Mouse (Mus musculus): ENCODE results near the gene Tmco3. TPM values are rescaled to one million over a fixed set of nuclear protein-coding genes. Genes with fewer than 3 reads are reported as not detected.
"Not testable (repeated sequence)": the region's sequence is repeated elsewhere in the genome, so short reads cannot be mapped to it uniquely, and the experiment has no call there.

Gene Tmco3
- polyA plus RNA-seq, 1 experiment from 2014 or later: 31.2 TPM

DNA sequence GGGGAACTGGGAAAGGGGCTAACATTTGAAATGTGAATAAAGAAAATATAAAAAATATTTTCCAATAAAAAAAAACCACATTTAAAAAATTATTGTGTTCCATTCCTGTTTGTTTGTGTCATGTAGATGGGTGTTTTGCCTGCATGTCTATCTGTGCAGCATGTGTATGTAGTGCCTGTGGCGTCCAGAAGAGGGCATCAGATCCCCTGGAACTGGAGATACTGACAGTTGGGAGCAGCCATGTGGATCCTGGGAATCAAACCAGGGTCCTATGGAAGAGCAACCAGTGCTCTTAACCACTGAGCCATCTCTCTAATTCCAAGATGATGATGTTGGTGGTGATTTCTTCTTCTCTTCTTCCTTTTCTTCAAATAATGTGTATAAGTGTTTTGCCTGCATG is 46.7 kb downstream of the Tmco3 start:
- Histone ChIP-seq H3K9ac (ENCODE audit: low read length) (no peak overlapping the region), H3K27me3 (ENCODE audit: control insufficient read depth, insufficient read depth, low read length) (no peaks in the 10 kb centered on the region), H3K4me2 (no peak overlapping the region), H3K27ac (ENCODE audit: low read depth, low read length) (no peak overlapping the region), H3K4me3 (ENCODE audit: low read depth, low read length) (no peak overlapping the region), H3K36me3 (ENCODE audit: control insufficient read depth, insufficient read depth, low read length) (no peaks in the 10 kb centered on the region), H3K9me3 (ENCODE audit: control insufficient read depth, low read length) (no peaks in the 10 kb centered on the region), H3K4me1 (ENCODE audit: control insufficient read depth, insufficient read depth, low read length) (peaks cover 2% of the 10 kb centered on the region; the same call in 1 of the 2 replicates)
- ATAC-seq (ENCODE audit: low FRiP score) (no peak), DNase-seq (ENCODE audit: low spot score, missing footprints) (no peak)
- 29% methylated on average over 1 of the region's 1 CpGs for WGBS

DNA sequence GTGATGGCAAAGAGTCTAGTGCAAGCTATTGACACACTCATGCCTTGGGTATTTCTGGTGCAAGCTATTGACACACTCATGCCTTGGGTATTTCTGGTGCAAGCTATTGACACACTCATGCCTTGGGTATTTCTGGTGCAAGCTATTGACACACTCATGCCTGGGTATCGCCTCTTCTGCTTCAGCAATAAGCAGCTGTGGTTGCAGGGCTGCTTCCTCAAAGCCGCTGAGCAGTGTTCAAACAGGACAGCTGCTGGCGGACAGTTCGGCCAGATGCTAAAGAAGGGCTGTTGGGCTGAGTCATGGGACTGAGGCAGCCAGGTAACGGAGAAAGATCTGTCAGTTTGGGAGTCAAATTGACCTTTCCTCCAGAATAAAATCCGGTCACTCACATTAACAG is 49.3 kb downstream of the Tmco3 start:
- not testable (repeated sequence) for H3K27ac ChIP-seq (ENCODE audit: low read depth, low read length); ATAC-seq (ENCODE audit: low FRiP score); H3K9ac ChIP-seq (ENCODE audit: low read length); H3K4me3 ChIP-seq (ENCODE audit: low read depth, low read length); DNase-seq (ENCODE audit: low spot score, missing footprints); H3K9me3 ChIP-seq (ENCODE audit: control insufficient read depth, low read length); H3K27me3 ChIP-seq (ENCODE audit: control insufficient read depth, insufficient read depth, low read length); H3K36me3 ChIP-seq (ENCODE audit: control insufficient read depth, insufficient read depth, low read length); H3K4me2 ChIP-seq
- WGBS: 93% methylated on average over 6 of the region's 6 CpGs
- H3K4me1 ChIP-seq (ENCODE audit: control insufficient read depth, insufficient read depth, low read length): peaks cover 12% of the 10 kb centered on the region

DNA sequence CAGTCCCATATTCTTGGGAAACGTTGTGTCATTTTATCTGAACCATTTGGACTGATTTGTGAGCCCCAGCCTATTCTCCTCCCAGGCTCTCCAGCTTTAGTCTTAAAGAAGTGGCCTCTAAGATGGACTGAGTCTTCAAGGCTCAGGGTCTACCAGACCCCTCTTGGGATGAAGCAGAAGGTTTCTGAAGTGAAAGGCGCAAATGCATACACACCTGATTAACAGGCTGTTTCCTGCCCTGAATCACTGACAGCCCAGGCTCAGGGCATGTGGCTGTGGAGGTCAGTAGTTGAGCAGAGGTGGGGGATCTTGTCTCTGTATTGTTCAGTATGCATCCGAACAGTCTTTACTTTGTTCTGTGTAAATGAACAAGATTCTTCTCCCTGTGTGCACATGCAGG is 49.7 kb downstream of the Tmco3 start:
- DNase-seq (ENCODE audit: low spot score, missing footprints) (no peak), ATAC-seq (ENCODE audit: low FRiP score) (peak; percentile 12; the same call in 1 of the 2 replicates)
- WGBS: 80% methylated on average over 3 of the region's 3 CpGs
- H3K4me2 ChIP-seq: peak overlapping the region; percentile 86
- no peaks in the 10 kb centered on the region for H3K27me3 ChIP-seq (ENCODE audit: control insufficient read depth, insufficient read depth, low read length)
- H3K9me3 ChIP-seq (ENCODE audit: control insufficient read depth, low read length): no peaks in the 10 kb centered on the region
- H3K9ac ChIP-seq (ENCODE audit: low read length): peak overlapping the region; percentile 61; the same call in 1 of the 2 replicates
- H3K4me3 ChIP-seq (ENCODE audit: low read depth, low read length): no peak overlapping the region; the same call in 1 of the 2 replicates
- H3K4me1 ChIP-seq (ENCODE audit: control insufficient read depth, insufficient read depth, low read length): peaks cover 12% of the 10 kb centered on the region
- no peak overlapping the region for H3K27ac ChIP-seq (ENCODE audit: low read depth, low read length)
- H3K36me3 ChIP-seq (ENCODE audit: control insufficient read depth, insufficient read depth, low read length): peaks cover 5% of the 10 kb centered on the region

GRCm38 (mm10) chr8:13338255-13338860 is 50.4 kb downstream of the Tmco3 start, which contains the start of gene Tfdp1:
Tfdp1 (plus strand) TSS chr8:13338751.
- DNase-seq (ENCODE audit: low spot score, missing footprints) (peak; percentile 99), ATAC-seq (ENCODE audit: low FRiP score) (peak; percentile 96)
- Histone ChIP-seq H3K9me3 (ENCODE audit: control insufficient read depth, low read length) (no peaks in the 10 kb centered on the region), H3K4me1 (ENCODE audit: control insufficient read depth, insufficient read depth, low read length) (peaks cover 12% of the 10 kb centered on the region), H3K4me2 (peak within 1 kb of the TSS; percentile 86), H3K27ac (ENCODE audit: low read depth, low read length) (no peak within 1 kb of the TSS; the same call in 1 of the 2 replicates), H3K9ac (ENCODE audit: low read length) (peak within 1 kb of the TSS; percentile 92), H3K4me3 (ENCODE audit: low read depth, low read length) (peak within 1 kb of the TSS; percentile 89), H3K36me3 (ENCODE audit: control insufficient read depth, insufficient read depth, low read length) (peaks cover 10% of the 10 kb centered on the region), H3K27me3 (ENCODE audit: control insufficient read depth, insufficient read depth, low read length) (no peaks in the 10 kb centered on the region)
- WGBS: 2% methylated on average over 56 of the region's 72 CpGs

DNA sequence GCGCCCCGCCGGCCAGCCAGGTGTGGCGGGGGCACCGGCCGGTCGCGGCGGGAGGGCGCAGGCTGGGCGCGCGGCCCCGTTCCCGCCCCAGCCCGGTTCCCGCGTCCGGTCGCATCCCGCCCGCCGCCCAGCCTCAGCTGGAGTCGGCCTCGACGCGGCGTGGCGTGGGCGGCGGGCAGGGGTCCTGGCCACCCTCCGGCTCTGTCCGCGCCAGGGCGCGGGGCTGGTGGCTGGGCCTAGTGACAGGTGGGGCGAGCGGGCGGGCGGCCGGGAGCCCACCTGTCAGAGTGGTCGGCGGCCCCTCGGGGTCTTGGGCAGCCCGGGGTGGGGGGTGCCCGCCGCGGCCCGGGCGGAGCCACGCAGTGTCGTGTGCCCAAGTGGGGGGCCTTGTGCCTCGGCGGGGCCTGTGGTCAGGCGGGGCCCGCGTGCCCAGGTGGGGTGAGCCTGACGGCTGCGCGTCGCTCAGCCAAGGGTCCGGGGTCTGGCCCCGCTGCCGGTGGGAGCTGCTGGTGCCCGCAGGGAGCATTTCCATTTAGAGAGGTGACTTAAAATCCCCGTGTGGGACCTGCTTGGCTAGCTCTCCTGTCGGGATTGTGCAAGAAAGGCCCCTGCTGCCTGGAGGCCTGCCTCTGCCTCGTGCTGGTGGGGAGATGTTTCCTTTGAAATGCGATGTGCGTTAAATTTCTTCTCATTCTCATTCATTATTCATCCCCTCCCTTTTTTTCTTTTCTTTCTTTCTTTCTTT is 51.1 kb downstream of the Tmco3 start:
- Histone ChIP-seq H3K4me2 (peak overlapping the region; percentile 86), H3K9me3 (ENCODE audit: control insufficient read depth, low read length) (no peaks in the 10 kb centered on the region), H3K27ac (ENCODE audit: low read depth, low read length) (no peak overlapping the region; the same call in 1 of the 2 replicates), H3K27me3 (ENCODE audit: control insufficient read depth, insufficient read depth, low read length) (no peaks in the 10 kb centered on the region), H3K4me1 (ENCODE audit: control insufficient read depth, insufficient read depth, low read length) (peaks cover 12% of the 10 kb centered on the region), H3K4me3 (ENCODE audit: low read depth, low read length) (peak overlapping the region; percentile 89), H3K9ac (ENCODE audit: low read length) (peak overlapping the region; percentile 92), H3K36me3 (ENCODE audit: control insufficient read depth, insufficient read depth, low read length) (peaks cover 14% of the 10 kb centered on the region)
- peak; percentile 91 for DNase-seq (ENCODE audit: low spot score, missing footprints)
- ATAC-seq (ENCODE audit: low FRiP score): peak; percentile 70
- under 1% methylated on average over 49 of the region's 70 CpGs for WGBS

DNA sequence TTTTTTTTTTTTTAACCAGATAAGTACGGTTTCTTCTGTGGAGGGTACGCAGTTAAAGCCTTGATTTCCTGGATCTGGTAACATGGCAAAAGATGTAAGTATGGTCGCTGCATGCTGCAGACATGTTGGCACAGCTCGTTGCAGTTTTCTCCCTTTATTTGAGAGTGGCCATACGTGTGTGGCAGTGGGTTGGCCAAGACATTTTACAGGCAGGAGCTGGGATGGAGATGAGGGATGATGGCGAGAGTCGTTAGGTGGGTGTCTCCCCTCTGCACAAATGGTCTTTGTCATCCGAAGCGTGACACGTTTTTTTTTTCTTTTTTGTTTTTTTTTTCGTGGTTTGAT is 51.6 kb downstream of the Tmco3 start:
- Histone ChIP-seq H3K4me3 (ENCODE audit: low read depth, low read length) (peak overlapping the region; percentile 89), H3K9ac (ENCODE audit: low read length) (peak overlapping the region; percentile 92), H3K9me3 (ENCODE audit: control insufficient read depth, low read length) (no peaks in the 10 kb centered on the region), H3K27ac (ENCODE audit: low read depth, low read length) (no peak overlapping the region), H3K36me3 (ENCODE audit: control insufficient read depth, insufficient read depth, low read length) (peaks cover 19% of the 10 kb centered on the region), H3K4me2 (peak overlapping the region; percentile 86), H3K27me3 (ENCODE audit: control insufficient read depth, insufficient read depth, low read length) (no peaks in the 10 kb centered on the region), H3K4me1 (ENCODE audit: control insufficient read depth, insufficient read depth, low read length) (peaks cover 12% of the 10 kb centered on the region)
- ATAC-seq (ENCODE audit: low FRiP score) (no peak), DNase-seq (ENCODE audit: low spot score, missing footprints) (peak; percentile 83)
- 4% methylated on average over 11 of the region's 11 CpGs for WGBS

DNA sequence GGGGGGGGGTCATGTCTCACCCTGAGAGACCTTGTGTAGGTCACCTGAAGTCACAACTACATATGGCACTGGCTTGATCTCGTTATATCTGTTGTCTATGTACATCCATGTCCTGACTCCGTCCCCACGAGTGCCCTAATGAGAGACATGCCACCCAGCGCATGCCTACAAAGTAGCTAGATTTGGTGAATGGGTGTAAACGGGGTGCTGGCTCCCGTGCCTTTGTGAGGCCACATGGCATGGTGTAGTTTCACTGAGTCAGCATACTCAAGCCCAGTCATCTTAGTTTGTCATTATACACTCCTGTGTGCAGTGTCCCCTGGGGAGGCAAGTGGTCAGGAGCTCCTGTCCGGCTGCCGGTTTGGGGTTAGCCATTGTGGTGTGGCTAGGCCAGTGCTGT is 52.7 kb downstream of the Tmco3 start:
- DNase-seq (ENCODE audit: low spot score, missing footprints): peak; percentile 66
- Histone ChIP-seq H3K9ac (ENCODE audit: low read length) (no peak overlapping the region; the same call in 1 of the 2 replicates), H3K4me1 (ENCODE audit: control insufficient read depth, insufficient read depth, low read length) (peaks cover 12% of the 10 kb centered on the region), H3K9me3 (ENCODE audit: control insufficient read depth, low read length) (no peaks in the 10 kb centered on the region), H3K4me2 (no peak overlapping the region), H3K4me3 (ENCODE audit: low read depth, low read length) (no peak overlapping the region), H3K36me3 (ENCODE audit: control insufficient read depth, insufficient read depth, low read length) (peaks cover 21% of the 10 kb centered on the region), H3K27ac (ENCODE audit: low read depth, low read length) (no peak overlapping the region), H3K27me3 (ENCODE audit: control insufficient read depth, insufficient read depth, low read length) (no peaks in the 10 kb centered on the region)
- ATAC-seq (ENCODE audit: low FRiP score): no peak
- 89% methylated on average over 8 of the region's 8 CpGs for WGBS

GRCm38 (mm10) chr8:13342340-13342739 is 54.4 kb downstream of the Tmco3 start:
- no peak overlapping the region for H3K4me2 ChIP-seq
- no peak overlapping the region for H3K4me3 ChIP-seq (ENCODE audit: low read depth, low read length)
- no peak overlapping the region; the same call in 1 of the 2 replicates for H3K9ac ChIP-seq (ENCODE audit: low read length)
- H3K36me3 ChIP-seq (ENCODE audit: control insufficient read depth, insufficient read depth, low read length): peaks cover 33% of the 10 kb centered on the region
- WGBS: 80% methylated on average over 2 of the region's 2 CpGs
- H3K27ac ChIP-seq (ENCODE audit: low read depth, low read length): no peak overlapping the region
- DNase-seq (ENCODE audit: low spot score, missing footprints): peak; percentile 59
- H3K4me1 ChIP-seq (ENCODE audit: control insufficient read depth, insufficient read depth, low read length): peaks cover 12% of the 10 kb centered on the region
- H3K9me3 ChIP-seq (ENCODE audit: control insufficient read depth, low read length): no peaks in the 10 kb centered on the region
- no peak for ATAC-seq (ENCODE audit: low FRiP score)
- no peaks in the 10 kb centered on the region for H3K27me3 ChIP-seq (ENCODE audit: control insufficient read depth, insufficient read depth, low read length)

DNA sequence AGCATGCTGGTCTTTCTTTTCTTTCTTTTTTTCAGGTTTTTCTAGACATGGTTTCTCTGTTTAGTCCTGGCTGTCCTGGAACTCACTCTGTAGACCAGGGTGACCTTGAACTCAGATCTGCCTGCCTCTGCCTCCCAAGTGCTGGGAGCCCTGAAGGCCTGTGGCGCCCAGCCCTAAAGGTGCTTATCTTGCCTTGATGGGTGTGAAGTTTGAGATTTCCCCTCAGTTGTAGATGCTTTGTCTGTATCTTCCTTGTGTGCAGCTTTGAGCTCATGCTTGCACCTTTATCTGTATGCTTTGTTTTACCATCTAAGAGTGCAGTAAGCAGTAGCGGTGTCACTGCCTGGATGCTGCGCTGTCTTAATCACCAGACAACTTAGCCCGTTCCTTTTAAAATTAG is 55.1 kb downstream of the Tmco3 start:
- Histone ChIP-seq H3K27ac (ENCODE audit: low read depth, low read length) (no peak overlapping the region), H3K36me3 (ENCODE audit: control insufficient read depth, insufficient read depth, low read length) (peaks cover 36% of the 10 kb centered on the region), H3K4me3 (ENCODE audit: low read depth, low read length) (no peak overlapping the region), H3K9ac (ENCODE audit: low read length) (no peak overlapping the region), H3K27me3 (ENCODE audit: control insufficient read depth, insufficient read depth, low read length) (no peaks in the 10 kb centered on the region), H3K4me2 (no peak overlapping the region), H3K4me1 (ENCODE audit: control insufficient read depth, insufficient read depth, low read length) (peaks cover 10% of the 10 kb centered on the region), H3K9me3 (ENCODE audit: control insufficient read depth, low read length) (no peaks in the 10 kb centered on the region)
- 98% methylated on average over 4 of the region's 4 CpGs for WGBS
- ATAC-seq (ENCODE audit: low FRiP score) (no peak), DNase-seq (ENCODE audit: low spot score, missing footprints) (no peak)

Measured in midbrain, embryonic 11.5 days (tissue).